Mouse (Mus musculus) right cerebral cortex, adult 18-20 months (tissue): ENCODE measurements around the gene Smad5.

Experiments used
- DNase-seq: peaks from one replicate; pipeline ENCODE4 v3.0.0; 2022; ENCODE audit warnings: mixed read lengths

The Smad5 gene

DNA sequence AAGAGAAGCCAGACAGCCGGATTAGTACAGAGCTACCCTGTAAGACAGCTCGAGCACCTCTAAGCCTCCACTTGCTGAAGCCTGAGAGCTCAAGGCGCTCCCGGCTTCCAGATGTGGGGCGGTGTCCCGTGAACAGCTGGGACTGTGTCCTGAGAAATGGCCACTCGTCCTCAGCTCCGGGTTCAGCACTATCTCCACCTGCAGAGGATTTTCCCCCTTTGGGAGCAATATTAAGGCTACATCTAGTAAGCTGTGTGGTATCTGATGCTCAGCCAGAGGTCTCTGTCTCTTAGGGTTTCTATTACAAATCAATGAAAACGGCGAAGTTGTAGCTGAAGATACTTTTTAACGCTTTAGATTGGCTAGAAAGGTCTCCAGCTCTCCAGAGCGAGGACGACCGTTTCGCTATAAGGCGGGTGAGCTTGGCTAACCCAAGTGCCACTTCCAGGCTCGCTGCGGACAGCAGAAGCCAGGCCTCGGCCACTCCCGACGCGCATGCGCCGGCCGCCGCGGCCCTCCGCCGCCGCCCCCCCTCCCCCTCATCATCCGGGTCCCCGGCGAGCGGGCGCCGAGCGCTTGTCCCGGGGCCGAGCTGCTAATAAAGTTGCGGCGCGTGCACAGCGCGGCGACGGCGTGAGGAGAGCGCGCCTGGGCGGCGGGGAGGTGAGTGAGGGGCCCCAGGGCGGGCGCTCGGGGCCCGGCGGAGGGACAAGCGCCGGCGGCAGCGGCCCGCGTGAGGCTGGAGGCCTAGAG lies at the start of gene Smad5:
Gene Smad5, plus strand, starts transcription at position 542 of the 753 bp plus-strand sequence.
- DNase-seq: peak; percentile 86

DNA sequence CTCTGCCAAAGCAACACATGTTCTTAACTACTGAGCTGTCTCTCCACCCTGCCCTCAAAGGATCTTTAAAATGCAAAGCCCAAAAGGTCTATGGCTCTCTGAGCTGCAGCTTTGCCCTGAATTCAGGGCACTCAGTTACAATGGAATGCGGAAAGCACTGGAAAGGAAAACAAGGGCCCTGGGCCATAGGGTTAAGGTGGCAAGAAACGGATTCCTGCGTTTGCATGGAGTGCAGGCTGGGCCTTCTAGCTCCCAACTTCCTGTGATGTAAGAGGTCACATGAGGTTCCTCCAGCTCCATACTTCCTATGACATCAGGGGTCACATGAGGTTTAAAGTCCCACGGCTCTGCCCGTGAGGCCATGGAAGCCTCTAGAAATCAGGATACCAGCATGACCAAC lies 48.6 kb upstream of the Smad5 start:
- DNase-seq: no peak

DNA sequence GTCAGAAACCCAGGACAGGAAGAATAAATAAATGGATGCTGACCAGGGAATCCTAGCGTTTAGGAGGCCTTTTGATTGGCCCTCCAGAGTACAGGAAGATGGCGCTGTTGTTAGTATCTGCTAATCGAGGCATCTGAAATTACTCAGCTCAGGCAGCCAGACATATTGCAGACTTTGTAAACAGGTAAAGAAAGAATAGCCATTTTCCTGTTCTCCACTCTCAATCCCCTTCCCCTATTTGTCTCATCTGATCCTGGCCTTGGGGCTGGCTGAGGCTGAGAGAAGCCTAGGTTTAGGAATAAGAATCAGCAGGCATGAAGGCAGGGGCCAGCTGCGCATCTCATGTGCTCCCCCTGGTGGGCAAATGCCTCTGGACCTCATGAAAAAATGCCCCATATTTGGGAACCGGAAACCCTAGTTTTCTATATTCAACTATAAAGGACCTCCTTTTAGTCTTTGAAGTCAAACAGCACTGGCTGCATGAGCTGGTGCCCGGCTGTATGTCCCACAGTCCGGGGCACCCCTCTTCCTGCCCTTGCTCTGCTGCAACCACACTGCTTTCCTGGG lies 44.8 kb upstream of the Smad5 start:
- peak; percentile 55 for DNase-seq

DNA sequence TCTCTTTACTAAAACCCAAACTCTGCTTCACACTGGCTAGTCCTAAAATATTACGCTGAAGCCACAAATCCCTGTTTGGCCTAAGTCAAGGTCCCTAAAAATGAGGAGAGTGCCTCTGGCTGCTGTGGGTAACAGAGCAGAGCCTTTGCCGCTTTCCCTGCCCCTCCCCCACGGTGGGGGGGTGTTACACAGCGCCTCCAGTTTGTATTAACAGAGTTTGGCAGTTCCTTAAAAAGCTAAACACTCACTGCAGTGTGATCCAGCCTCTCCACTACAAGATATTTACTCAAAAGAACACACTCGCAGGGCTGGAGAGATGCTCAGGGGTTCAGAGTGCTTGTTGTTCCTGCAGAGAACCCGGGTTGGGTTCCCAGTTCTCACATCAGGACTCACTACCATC lies 43.9 kb upstream of the Smad5 start:
- DNase-seq: no peak

DNA sequence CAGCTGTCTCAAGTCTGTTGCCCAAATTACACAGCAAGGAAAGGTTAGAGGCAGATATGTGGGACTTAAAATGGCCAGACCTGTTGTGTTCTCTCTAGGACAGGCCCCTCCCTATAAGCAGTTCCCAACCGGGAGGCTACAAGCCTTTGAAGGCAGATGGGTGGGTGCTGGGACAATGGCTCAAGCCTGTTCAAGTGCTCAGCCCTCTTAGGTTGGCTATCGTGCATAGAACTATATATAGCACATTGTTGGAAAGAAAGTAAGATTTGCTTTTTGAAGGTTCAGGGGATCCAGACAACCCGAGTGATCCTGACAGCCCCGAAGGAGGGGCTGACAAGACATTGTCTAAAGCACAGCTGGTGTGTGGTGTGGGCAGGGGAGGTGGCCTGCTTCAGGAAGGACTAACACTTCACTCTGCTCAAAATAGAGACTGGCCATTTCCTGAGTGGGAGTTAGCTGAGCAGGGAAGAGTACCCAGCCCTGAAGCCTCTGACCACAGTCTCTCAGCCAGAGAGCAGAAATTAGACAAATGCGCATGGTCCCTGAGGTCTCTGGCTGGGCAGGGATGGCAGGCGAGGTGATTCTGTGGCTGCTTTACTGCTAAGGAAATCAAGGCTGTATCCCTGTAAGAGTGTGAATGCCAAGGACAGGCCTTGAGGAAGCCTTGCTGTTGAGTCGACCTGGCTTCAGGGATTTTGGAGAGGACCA lies 40.7 kb upstream of the Smad5 start:
- no peak for DNase-seq

DNA sequence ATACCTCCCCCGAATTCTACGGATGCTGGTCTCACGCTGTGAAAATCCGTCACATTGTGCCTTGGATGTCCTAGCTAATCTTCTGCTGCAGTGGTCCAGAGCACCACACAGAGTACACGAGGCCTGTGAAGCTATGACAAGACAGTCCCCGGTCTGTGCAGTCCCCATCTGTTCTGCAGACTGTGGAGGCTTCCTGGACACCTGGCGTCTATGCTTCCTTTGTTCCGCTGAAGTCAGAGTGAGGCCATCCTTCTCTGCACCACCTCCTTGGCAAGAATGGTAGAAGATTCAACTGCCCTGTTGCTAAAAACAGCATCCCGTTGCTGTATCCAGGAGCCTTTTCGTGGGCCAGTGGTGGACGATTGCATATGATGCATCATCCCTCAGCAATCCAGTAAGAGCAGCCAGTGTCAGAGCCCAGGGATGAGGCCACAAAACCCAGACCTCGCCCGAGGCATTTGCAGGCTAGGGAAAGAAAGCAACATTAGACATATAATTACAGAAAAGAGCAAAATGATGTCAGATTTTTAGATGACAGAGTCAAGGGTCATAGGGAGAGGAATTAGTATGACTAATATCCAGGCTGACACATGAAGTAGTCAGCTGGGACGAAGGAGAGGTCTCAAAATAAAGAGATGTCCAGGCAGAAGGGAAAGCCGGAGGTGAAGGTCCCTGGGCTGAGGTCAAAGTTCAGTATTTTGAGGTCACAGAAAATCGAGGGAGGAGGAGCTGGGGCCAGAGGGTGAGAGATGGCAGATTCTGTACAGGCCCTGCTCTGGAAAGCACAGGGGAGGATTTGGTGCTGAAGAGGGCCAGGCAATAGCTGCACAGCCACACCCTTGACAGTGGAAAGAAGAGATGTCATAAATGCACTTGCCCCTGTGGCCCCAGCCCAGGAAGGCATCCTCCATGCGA lies 38.3 kb upstream of the Smad5 start:
- DNase-seq: no peak

DNA sequence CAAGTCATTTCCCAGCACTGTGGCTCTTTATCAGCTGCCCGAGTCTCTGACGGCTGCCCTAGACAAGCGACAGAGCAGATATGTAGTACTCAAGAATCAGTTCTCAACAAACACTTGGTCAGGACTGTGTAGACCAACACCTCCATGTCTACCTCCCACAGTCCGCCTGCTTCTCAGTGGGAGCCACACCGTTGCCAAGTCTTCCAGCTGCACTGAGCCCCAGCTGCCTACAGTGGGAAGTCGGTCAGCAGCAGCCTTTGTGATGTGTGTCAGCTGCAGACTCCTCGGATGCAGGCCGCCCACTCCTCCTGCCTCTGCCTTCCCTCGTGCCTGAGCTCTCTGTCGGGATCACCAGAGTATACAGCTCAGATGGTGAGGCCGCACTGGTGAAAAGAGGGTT lies 31.6 kb upstream of the Smad5 start:
- DNase-seq: peak; percentile 34

DNA sequence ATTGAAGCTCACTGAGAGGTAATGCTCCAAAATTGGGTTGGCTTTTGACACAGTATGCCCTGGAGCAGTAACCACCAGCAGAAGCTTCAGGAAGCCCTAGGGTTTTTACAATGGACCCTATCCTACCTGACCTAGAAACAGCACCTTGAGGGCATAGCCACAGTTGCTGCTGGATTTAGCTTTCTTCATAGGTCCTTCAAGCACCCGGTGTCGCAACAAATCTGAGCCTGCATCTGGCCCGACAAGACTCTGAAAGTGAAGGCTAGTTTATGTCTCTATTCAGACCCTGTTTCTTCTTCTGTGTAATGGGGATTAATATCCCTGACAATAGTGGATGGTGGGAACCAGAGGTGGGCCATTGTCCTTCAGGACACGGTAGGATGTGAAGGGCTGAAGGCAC lies 25.1 kb upstream of the Smad5 start:
- DNase-seq: no peak

DNA sequence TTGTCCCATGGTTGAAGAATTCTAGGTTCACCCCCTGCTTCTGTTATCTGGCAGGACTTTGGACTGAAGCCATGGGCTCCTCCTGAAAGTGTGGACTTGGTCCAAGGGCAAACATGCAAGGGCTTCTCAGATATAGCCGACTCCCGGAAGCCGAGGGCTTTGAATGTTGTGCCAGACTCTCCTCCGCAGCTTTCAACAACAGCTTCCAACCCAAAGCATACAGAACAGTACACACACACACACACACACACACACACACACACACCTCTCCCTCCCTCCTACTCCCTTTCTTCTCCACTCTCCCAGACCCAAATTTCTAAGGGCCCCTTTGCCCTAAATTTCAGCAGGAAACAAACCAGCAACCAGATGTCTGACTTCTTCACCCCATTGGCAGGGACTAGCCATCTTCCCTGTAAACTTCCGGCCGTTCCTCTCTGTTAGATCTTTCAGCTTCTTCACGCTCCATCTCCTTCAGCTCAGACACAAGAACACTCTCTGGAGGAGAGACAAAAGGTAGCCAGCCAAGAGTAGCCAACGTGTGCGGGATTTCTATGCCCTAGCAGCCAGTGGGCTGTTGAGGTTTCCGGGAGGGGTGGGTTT lies 24.5 kb upstream of the Smad5 start:
- no peak for DNase-seq

DNA sequence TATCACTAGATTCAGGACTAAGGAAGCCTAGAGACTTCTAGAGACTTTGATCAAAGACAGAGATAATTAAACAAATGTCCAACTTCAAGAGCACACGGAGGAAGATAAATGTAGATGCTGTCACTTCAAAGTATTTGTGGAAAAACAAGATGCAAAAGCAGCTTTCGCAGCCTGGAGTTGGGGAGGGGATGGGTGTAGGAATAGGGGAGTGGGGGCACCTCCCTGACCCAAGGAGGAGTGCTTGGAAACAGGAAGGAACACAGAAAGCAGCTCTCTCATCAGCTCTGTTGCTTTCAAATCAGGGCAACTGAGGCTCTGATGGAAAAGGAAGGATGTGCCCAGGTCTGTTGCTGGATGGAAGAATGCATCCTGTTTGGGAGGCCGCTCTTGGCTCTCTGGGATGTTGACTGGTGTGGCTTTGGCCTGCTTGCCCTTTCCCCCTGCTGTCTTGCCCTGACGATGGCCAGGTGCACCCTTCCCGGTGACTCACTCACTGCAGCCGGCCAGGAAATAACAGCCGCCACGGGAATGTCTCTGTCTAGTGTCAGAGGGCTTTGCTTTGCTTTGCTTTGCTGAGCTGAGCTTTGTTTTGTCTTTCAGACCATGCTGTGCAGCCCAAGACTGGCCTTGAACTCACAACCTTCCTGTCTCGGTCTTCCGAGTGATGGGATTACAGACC lies 23.8 kb upstream of the Smad5 start:
- DNase-seq: no peak

DNA sequence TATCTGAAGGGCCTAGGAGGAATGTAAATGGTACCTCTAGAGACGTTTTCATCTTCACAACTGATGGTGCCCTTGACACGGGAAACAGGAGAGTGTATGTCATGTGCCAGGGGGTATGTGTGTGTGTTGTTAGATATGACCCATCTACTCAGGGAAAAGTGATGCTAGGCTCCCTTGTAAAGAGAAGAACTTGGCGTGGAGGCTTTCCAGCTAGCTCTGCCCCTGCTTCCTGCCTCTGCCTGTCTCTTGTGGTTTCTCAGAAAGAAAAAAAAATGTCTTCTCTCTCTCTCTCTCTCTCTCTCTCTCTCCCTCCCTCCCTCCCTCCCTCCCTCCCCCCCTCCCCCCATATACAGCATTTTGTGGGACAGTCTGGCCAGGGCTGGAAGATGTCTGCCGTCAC lies 20.9 kb upstream of the Smad5 start:
- no peak for DNase-seq

DNA sequence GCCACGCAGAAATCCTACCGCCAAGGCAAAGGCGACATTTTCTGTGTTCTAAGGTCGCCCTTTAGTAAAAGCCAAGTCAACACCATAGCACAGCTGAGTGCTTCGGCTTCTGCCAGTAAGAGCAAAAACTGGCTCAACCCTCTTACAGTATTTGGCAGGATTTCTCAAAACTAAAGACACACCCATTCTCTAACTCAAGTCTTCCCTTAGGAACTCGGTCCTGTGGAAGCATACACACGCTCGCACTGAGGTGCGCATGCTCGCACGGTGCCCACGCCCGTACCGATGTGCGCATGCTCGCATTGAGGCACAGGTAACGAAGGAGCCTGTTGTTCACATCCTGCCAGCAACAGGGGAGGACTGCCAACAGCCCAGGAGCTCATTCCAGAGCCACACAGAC lies 20.5 kb upstream of the Smad5 start:
- DNase-seq: peak; percentile 49

DNA sequence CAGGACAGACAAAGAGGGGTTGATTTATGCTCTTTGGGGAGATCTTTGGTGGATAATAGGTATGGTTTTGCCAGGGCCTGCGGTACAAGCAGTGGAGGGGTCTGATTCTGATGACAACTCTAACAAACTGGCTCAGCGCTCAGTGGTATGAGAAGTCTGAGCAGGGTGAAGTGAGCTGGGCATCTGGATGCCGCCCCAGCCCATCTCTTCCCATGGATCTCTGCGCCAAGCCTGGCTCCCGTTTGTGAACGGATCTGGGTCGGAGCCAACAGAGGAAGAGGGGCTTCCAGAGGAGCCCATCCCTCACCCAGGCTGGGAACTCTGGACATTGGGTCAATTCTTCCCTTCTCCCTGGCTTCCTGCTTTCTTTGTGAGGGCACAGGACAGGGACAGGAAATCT lies 19.5 kb upstream of the Smad5 start:
- no peak for DNase-seq

DNA sequence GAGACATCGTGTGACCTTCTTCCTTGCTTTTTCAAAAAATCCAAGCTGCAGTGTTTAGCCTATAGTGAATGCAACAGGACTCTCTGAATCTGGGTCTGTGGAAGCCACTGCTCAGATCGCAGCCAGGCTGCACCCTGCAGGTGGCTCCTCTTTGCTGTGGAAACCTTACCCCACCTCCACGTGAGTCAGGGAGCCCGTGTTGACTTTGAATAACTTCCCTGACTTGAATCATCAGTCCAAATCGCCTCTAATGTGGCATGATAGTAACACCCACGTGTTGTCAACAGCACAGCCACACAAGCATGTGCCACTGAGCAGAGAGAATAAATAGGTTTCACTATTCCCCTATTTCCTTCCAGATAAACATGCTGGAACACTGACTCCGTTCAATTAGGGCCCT lies 10.8 kb upstream of the Smad5 start:
- DNase-seq: no peak

DNA sequence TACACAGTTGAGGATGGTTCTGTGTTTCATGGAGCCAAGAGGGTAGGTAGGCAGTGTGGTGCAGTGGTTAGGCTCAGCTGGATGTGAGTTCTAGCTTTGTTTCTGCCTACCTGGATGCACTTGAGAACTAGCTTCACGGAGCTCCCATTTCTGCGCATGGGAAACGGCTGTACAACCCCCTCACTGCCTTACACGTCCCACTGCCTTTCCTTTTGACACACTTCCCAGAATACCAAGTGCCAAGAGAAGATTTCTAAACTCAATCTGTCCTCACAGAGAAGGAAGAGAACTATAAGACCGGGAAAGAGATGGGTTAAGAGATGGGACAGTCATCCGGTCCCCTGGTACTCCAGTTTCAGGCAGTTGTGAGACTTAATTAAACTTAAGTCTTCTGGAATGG lies 10.2 kb upstream of the Smad5 start:
- DNase-seq: no peak

DNA sequence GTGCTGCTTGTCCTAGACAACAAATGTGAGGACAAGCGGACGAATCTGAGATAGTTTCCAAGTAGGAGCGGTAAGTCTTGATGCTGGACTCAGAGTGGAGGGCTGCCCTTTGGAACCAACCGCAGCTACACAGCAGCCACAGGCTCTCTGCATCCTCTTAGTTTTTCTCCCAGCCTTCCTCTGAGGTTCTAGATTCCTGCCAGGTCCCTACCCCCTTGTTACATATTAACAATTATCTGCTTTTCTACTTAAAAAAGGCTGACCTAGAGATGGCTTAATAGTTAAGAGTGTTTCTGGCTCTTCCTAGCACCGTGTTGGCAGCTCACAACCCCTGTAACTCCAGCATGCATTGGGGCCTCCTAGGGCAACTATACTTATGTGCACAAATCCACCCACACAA lies 7.1 kb upstream of the Smad5 start:
- no peak for DNase-seq

DNA sequence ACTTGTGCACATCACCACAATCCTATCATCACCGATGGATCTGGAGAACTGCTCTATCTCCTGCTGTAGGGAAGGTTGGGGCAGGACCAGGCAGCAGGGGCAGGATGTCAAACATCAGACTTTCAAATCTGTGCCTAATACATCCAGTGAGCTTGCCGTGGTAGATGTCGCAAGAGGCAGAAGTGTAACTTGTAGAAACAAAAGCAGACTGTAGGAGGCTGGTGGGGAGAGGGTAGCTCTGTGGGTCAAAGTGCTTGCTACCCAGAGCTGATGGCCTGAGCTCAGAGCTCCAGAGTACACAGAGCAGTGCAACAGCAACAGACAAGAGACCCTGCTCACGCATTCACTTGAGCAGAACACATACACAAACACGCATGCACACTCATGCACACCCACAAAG lies 6.1 kb upstream of the Smad5 start:
- DNase-seq: no peak

DNA sequence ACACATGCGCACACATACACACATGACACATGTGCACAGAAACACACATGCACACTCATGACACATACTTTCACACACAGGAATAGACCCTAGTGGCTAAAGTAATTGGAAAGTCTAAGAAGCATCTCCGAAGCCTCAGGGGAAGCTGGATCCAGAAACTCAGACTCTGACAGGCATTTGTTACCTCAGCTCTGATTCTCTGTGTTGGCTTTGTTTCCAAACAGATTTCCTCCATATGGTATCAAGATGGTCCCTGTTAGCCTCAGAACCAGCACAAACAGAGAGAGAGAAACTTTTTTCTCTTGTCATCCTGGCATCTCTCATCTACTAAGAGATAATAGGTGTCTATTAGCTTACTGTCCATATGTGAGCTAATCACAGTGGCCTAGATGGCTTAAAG lies 5.6 kb upstream of the Smad5 start:
- no peak for DNase-seq

DNA sequence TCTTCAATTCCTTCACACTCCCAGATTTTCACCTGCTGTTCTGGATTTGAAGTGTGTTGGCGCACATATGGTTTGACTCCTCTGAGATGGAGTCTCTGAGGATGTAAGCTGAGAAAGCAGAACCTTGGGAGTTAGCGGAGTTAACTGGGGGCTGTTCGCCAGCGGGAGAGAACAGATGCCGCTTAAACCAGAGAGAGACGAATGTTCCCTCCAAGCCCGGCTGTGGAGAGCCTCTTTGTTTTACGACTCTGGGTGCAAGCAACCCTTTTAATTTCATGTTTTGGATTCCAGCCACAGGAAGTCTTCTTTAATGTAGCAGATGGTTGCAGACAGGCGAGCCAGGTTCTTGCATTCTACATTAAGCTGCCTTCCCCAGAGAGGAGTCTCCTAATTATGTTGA lies 4.4 kb upstream of the Smad5 start:
- peak; percentile 86 for DNase-seq

DNA sequence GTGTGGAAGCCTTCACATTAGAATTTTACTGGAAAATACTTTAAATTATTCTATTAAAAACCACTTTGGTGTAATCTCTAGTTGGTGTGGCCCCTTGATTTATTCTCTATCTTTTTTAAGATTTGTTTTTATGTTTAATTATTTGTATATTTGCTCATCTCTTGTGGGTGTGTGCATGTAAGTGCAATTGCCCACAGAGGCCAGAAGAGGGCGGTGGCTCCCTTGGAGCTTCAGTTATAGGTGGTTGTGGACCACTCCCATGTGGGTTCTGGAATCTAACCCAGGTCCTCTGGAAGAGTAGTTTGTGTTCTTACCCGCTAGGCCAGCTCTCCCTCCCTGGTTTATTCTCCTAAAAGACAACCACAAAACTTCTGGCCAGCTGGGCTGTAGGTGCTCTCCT lies 3.4 kb upstream of the Smad5 start:
- no peak for DNase-seq

DNA sequence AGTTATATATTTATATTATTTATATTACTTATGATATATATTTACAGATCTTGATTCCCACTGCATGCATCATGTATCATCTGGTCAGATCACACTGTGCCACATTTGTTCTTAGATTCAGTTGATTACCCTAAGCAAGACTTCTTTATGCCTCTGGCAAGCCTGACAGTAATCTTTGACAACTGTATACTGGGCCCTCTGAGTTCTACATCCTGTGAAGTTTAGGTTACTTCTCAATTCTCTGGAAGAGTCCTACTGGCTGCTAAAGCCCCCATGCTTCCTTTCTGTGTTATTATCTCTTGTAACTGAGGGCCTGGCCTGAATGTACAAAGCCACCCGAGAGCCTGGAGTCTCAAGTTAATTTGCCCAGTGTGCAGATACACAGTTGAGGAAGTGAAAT lies 1.8 kb upstream of the Smad5 start:
- DNase-seq: no peak

DNA sequence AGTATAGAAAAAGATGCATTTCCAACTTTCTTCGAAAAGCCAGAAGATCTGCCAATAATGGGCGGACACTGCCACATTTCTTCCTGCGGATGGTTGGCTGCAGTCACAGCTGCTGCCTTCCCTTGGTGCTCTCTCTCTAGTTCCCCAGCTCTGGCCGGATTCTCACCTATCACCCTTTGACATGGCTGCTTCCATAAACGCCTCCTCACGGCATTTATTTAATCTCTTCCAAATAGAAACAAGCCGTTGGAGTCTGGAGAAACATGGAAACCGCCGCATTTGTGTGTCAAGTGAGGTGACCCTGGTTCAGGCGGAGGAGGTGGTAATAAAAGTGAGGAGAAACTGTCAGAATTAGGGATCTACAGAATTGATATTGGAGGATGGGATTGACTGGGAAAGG lies 886 bp upstream of the Smad5 start:
- DNase-seq: no peak
